Mouse (Mus musculus): Measurements from ENCODE around the gene Cdk5rap3. TPM values are rescaled to one million over a fixed set of nuclear protein-coding genes. Genes with fewer than 3 reads are reported as not detected.

Gene Cdk5rap3
- 88.2 and 96.5 TPM in 2 replicates for polyA plus RNA-seq (2016; fragmentation: Nextera tagmentation; extraction: Ambion mirVana)

DNA sequence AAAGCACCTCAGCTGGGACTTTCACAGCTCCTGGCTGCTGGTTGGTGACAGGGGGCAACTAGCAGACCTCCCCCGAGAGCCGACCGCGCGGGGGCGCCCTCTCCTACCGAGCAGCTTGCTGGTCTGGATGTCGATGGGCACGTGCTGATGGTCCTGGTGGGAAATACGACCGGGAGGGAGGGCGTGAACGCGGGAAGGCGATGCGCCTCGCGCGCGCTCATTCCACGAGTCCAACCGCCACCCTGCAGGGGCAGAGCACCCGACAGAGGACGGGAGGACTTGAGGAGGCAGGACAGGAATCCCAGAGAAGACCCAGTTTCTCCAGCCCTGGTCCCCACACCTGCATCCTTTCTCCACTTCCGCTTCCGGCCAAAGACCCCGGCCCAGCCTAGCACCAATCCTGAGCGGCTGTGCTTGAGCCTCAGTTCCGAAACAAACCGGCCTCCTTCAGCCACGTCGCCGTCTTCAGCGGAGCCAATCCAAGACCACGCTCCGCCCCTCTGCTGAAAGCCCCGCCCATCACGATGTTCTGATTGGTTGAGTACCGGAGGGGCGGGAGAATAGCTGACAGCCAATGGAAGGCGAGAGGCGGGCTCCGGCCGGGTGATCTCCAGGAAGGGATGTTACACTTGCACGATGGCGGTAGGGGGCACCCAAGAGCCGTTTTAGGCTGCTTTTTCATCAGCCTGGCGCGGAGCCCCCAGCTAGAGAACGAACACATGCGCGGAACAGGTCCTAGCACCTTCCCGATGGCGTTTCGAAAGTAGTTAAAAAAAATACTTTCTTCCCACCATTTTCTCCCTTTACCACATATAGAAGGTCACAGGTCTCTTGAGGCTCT lies at the start of gene Cdk5rap3:
TSS of gene Cdk5rap3 (minus strand) at position 453 of the 841 bp plus-strand sequence.
- Histone ChIP-seq H3K27ac (peak within 1 kb of the TSS; percentile 23; the same call in 1 of the 2 replicates), H3K9me3 (no peaks in the 10 kb centered on the region), H3K9ac (peak within 1 kb of the TSS; percentile 78), H3K36me3 (peaks cover 14% of the 10 kb centered on the region), H3K4me3 (peak within 1 kb of the TSS; percentile 84), H3K27me3 (0 out of 2 replicates have a peak, but pooled peaks cover 5% of the 10 kb centered on the region), H3K4me1 (peaks cover 11% of the 10 kb centered on the region), H3K4me2 (replicated peaks) (peak within 1 kb of the TSS; percentile 93)
- ATAC-seq (ENCODE audit: insufficient number of reproducible peaks, insufficient read depth, low FRiP score, low TSS enrichment): peak; percentile 94
- under 1% methylated on average over 55 of the region's 55 CpGs for WGBS

GRCm38 (mm10) chr11:96963580-96963979 lies 47.3 kb upstream of the Cdk5rap3 start:
- Histone ChIP-seq H3K9ac (no peak overlapping the region), H3K36me3 (peaks cover 43% of the 10 kb centered on the region), H3K4me1 (no peaks in the 10 kb centered on the region), H3K4me2 (replicated peaks) (no peak overlapping the region), H3K27me3 (no peaks in the 10 kb centered on the region), H3K9me3 (no peaks in the 10 kb centered on the region), H3K27ac (no peak overlapping the region), H3K4me3 (no peak overlapping the region)
- WGBS: 15% methylated on average over 8 of the region's 8 CpGs
- ATAC-seq (ENCODE audit: insufficient number of reproducible peaks, insufficient read depth, low FRiP score, low TSS enrichment): no peak

GRCm38 (mm10) chr11:96957061-96957805 lies 40.9 kb upstream of the Cdk5rap3 start:
- no peak for ATAC-seq (ENCODE audit: insufficient number of reproducible peaks, insufficient read depth, low FRiP score, low TSS enrichment)
- peaks cover 86% of the 10 kb centered on the region for H3K36me3 ChIP-seq

DNA sequence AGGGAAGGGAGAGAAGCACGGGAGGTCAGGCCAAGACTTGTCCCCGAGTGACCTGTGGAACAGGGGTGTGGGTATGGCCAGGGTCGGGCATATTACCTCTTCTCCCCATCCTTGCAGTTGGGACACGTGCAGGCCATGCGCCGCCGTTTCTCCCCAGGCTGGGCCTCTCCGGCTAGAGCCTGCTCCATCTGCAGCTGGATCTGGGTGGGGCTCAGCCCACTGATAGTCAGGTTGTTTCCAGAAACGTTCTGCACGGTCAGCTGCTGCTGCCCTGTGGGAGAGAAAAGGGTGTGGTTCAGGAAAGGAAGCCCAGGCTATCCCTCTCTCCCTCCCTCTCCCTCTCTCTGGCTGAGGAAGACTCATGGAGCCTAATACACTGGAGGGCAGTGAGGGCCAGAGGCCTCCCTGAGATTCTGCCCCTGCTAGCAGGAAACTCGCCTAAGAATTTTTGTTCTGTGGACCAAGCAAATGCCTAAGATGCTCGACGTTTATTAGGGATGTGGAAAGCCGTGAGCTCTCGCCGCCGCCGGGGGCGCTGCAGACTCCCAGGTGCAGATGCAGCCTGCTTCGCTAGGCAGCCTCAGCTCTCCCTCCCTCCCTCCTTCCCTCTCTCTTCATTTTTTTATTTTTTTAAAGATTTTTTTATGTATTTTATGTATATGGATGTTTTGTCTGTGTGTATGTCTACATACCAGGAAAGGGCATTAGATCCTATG lies 39.9 kb upstream of the Cdk5rap3 start:
- Histone ChIP-seq H3K4me3 (no peak overlapping the region), H3K27ac (no peak overlapping the region), H3K9me3 (no peaks in the 10 kb centered on the region), H3K27me3 (no peaks in the 10 kb centered on the region), H3K9ac (no peak overlapping the region), H3K4me2 (replicated peaks) (no peak overlapping the region), H3K36me3 (peaks cover 86% of the 10 kb centered on the region), H3K4me1 (no peaks in the 10 kb centered on the region)
- ATAC-seq (ENCODE audit: insufficient number of reproducible peaks, insufficient read depth, low FRiP score, low TSS enrichment): no peak
- WGBS: 57% methylated on average over 20 of the region's 20 CpGs

More at GRCm38 (mm10) chr11:96957061-96957805, 40.9 kb upstream of the Cdk5rap3 start:
- H3K9ac ChIP-seq: no peak overlapping the region
- H3K4me3 ChIP-seq: no peak overlapping the region
- H3K27me3 ChIP-seq: no peaks in the 10 kb centered on the region
- no peak overlapping the region for H3K4me2 ChIP-seq (replicated peaks)
- no peaks in the 10 kb centered on the region for H3K9me3 ChIP-seq
- no peak overlapping the region for H3K27ac ChIP-seq
- no peaks in the 10 kb centered on the region for H3K4me1 ChIP-seq
- 91% methylated on average over 10 of the region's 10 CpGs for WGBS

DNA sequence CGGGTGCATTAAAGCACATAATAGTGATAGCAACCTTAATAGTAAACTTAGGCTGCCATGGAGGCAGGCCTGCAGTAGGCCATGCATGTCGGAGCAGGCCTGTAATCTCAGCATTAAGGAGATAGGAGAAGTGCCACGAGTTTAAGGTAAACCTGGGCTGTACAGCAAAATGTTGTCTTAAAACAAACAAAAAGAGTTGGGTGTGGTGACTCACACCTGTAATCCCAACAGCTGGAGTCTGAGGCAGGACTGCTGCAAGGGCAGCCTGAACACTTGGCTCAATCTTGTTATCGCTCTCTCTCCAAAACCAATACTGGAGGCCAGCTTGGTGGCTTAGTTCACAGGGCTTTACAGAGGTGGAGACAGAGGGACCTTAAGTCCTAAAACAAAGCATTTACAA lies 38.8 kb upstream of the Cdk5rap3 start:
- Histone ChIP-seq H3K4me3 (no peak overlapping the region), H3K27ac (no peak overlapping the region), H3K4me2 (replicated peaks) (no peak overlapping the region), H3K9me3 (no peaks in the 10 kb centered on the region), H3K27me3 (no peaks in the 10 kb centered on the region), H3K9ac (no peak overlapping the region), H3K4me1 (no peaks in the 10 kb centered on the region), H3K36me3 (peaks cover 77% of the 10 kb centered on the region)
- 88% methylated on average over 4 of the region's 4 CpGs for WGBS
- ATAC-seq (ENCODE audit: insufficient number of reproducible peaks, insufficient read depth, low FRiP score, low TSS enrichment): no peak

- Histone ChIP-seq H3K4me2 (replicated peaks) (no peak overlapping the region), H3K27ac (no peak overlapping the region), H3K36me3 (peaks cover 63% of the 10 kb centered on the region), H3K27me3 (no peaks in the 10 kb centered on the region), H3K9me3 (no peaks in the 10 kb centered on the region), H3K4me1 (no peaks in the 10 kb centered on the region), H3K9ac (no peak overlapping the region), H3K4me3 (no peak overlapping the region)
- 73% methylated on average over 6 of the region's 6 CpGs for WGBS
- no peak for ATAC-seq (ENCODE audit: insufficient number of reproducible peaks, insufficient read depth, low FRiP score, low TSS enrichment)
Measured at GRCm38 (mm10) chr11:96952896-96953295, 36.6 kb upstream of the Cdk5rap3 start.

DNA sequence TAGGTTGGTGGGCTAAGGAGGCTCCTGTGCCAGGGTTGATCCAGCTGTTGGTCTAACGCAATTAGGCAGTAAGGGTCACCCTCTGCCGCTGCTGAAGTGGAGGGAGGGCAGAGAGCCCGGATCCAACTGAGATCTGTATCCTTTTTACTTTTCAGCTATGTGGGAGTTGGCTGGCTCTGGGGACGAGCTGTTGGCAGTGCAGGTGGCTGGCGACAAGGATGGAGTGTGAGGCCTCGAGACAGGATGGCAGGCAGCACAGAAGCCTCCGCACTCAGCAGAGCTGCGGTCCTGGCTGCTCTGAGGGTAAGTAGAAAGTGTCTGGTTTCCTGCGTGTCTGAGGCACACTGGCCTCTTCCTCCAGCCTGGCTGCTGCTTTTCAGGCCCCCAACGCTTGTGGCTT lies 36.1 kb upstream of the Cdk5rap3 start:
- ATAC-seq (ENCODE audit: insufficient number of reproducible peaks, insufficient read depth, low FRiP score, low TSS enrichment): no peak
- Histone ChIP-seq H3K27ac (no peak overlapping the region), H3K4me3 (no peak overlapping the region), H3K4me1 (no peaks in the 10 kb centered on the region), H3K27me3 (no peaks in the 10 kb centered on the region), H3K36me3 (peaks cover 60% of the 10 kb centered on the region), H3K9me3 (no peaks in the 10 kb centered on the region), H3K4me2 (replicated peaks) (no peak overlapping the region), H3K9ac (no peak overlapping the region)
- 76% methylated on average over 10 of the region's 10 CpGs for WGBS

- Histone ChIP-seq H3K36me3 (peaks cover 45% of the 10 kb centered on the region), H3K4me3 (no peak overlapping the region), H3K27me3 (no peaks in the 10 kb centered on the region), H3K9me3 (no peaks in the 10 kb centered on the region), H3K27ac (no peak overlapping the region), H3K4me2 (replicated peaks) (no peak overlapping the region), H3K4me1 (peaks cover 4% of the 10 kb centered on the region; the same call in 1 of the 2 replicates), H3K9ac (no peak overlapping the region)
- ATAC-seq (ENCODE audit: insufficient number of reproducible peaks, insufficient read depth, low FRiP score, low TSS enrichment): no peak
- WGBS: 98% methylated on average over 3 of the region's 3 CpGs
Measured at GRCm38 (mm10) chr11:96950767-96951166, 34.5 kb upstream of the Cdk5rap3 start.

- WGBS: 93% methylated on average over 4 of the region's 4 CpGs
- H3K36me3 ChIP-seq: peaks cover 21% of the 10 kb centered on the region
- no peaks in the 10 kb centered on the region for H3K27me3 ChIP-seq
- no peaks in the 10 kb centered on the region for H3K9me3 ChIP-seq
- ATAC-seq (ENCODE audit: insufficient number of reproducible peaks, insufficient read depth, low FRiP score, low TSS enrichment): no peak
- no peak overlapping the region for H3K4me3 ChIP-seq
- no peak overlapping the region for H3K4me2 ChIP-seq (replicated peaks)
- H3K27ac ChIP-seq: no peak overlapping the region
- peaks cover 10% of the 10 kb centered on the region; the same call in 1 of the 2 replicates for H3K4me1 ChIP-seq
- H3K9ac ChIP-seq: no peak overlapping the region
Measured at GRCm38 (mm10) chr11:96947849-96948248, 31.6 kb upstream of the Cdk5rap3 start.

DNA sequence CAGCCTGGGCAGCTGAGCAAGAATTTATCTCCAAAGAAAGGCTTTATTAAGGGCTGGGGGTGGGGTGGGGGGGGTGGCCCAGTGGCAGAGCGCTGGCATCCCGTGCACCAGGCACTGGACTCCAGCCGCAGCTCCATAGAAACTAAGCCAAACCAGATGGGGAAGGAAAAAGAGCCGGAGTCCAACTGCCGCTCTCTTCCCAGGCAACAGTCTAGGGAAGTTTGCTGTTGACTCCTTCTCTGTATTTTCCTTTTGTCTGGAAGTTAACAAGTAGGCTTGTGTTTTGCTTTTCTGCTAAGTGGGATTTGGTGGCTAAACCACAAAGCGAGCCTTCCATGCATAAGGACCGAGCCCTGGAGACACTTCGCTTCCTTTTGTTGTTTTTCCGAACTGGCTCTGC lies 30.2 kb upstream of the Cdk5rap3 start:
- peak overlapping the region; percentile 51; the same call in 1 of the 2 replicates for H3K27ac ChIP-seq
- H3K4me3 ChIP-seq: no peak overlapping the region
- no peak for ATAC-seq (ENCODE audit: insufficient number of reproducible peaks, insufficient read depth, low FRiP score, low TSS enrichment)
- H3K36me3 ChIP-seq: peaks cover 7% of the 10 kb centered on the region
- H3K4me1 ChIP-seq: peaks cover 10% of the 10 kb centered on the region; the same call in 1 of the 2 replicates
- H3K9ac ChIP-seq: no peak overlapping the region
- 0 out of 2 replicates have a peak overlapping the region, but pooled peaks have one; percentile 1 for H3K4me2 ChIP-seq (replicated peaks)
- no peaks in the 10 kb centered on the region for H3K27me3 ChIP-seq
- WGBS: 57% methylated on average over 9 of the region's 9 CpGs
- no peaks in the 10 kb centered on the region for H3K9me3 ChIP-seq

DNA sequence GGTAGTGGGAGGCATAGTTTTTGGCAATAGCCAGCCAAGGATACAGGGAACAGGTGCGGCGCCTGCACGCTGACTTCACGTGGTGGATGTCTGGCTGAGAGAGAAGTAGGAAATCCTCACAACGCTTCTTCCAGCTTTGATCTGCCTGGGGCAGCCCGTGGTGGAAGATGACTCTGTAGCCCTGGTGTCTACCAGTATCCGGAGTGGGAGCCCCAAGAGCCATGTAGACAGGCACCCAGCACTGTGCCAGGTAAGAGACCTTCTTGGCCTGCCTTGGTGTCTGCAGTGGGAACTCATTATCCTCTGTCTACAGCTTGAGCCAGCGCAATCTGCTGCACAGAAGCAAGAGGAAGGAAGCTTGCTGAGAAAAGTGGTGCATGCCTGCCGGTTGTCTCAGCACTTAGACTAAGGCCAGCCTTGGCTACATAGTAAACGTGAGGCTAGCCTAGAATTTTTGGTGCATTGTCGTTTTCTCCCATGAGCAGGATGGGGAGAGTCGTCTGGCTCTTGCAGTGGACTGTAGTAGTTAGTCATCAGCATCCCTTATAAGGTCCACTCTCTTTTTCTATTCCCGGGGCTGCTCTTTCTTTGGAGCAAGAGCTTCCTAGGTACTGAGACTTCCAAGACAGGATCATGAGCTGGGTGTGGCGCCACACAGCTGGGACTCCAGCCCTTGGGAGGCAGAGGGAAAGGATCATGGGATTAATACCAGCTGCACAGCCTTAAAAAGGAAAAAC lies 28.7 kb upstream of the Cdk5rap3 start:
- Histone ChIP-seq H3K36me3 (0 out of 2 replicates have a peak, but pooled peaks cover 3% of the 10 kb centered on the region), H3K9ac (no peak overlapping the region), H3K4me1 (peaks cover 10% of the 10 kb centered on the region; the same call in 1 of the 2 replicates), H3K4me2 (replicated peaks) (peak overlapping the region; percentile 74), H3K27me3 (no peaks in the 10 kb centered on the region), H3K27ac (no peak overlapping the region), H3K9me3 (no peaks in the 10 kb centered on the region), H3K4me3 (peak overlapping the region; percentile 55)
- 84% methylated on average over 14 of the region's 14 CpGs for WGBS
- ATAC-seq (ENCODE audit: insufficient number of reproducible peaks, insufficient read depth, low FRiP score, low TSS enrichment): no peak

Measured in embryonic facial prominence, embryonic 12.5 days (tissue).